Mouse (Mus musculus) adrenal gland, adult 8-10 months (tissue): Measurements from ENCODE around the gene Cd86. TPM values are rescaled to one million over a fixed set of nuclear protein-coding genes. Genes with fewer than 3 reads are reported as not detected.

Source experiments
- DNase-seq: peaks from one replicate; pipeline ENCODE4 v3.0.0; 2022
- total RNA-seq, 4 experiments: library from RNA; stranded (reverse); gene quantifications; 2 replicates each; pipeline ENCODE4 v1.2.4; 2022

Gene Cd86
- total RNA-seq, 4 experiments from 2014 or later, result 1.3 to 3.3 (median 2.3) TPM

- DNase-seq, result no peak
These were observed 10.7 kb downstream of the Cd86 start for GRCm38 (mm10) chr16:36655199-36655598.

- DNase-seq, result no peak
These were observed 14.6 kb downstream of the Cd86 start for GRCm38 (mm10) chr16:36651174-36651766.

- no peak for DNase-seq
These were observed 15.4 kb downstream of the Cd86 start for GRCm38 (mm10) chr16:36650511-36650910.

GRCm38 (mm10) chr16:36649304-36649703 is 16.6 kb downstream of the Cd86 start:
- no peak for DNase-seq

GRCm38 (mm10) chr16:36645124-36645523 is 20.8 kb downstream of the Cd86 start:
- no peak for DNase-seq

GRCm38 (mm10) chr16:36642696-36643046 is 23.2 kb downstream of the Cd86 start:
- no peak for DNase-seq

GRCm38 (mm10) chr16:36641830-36642695 is 23.8 kb downstream of the Cd86 start:
- no peak for DNase-seq

GRCm38 (mm10) chr16:36640993-36641392 is 24.9 kb downstream of the Cd86 start:
- DNase-seq, result no peak

GRCm38 (mm10) chr16:36639812-36640504 is 25.9 kb downstream of the Cd86 start:
- no peak for DNase-seq

- no peak for DNase-seq
These were observed 29.1 kb downstream of the Cd86 start for GRCm38 (mm10) chr16:36636800-36637199.

- no peak for DNase-seq
These were observed 30.7 kb downstream of the Cd86 start for GRCm38 (mm10) chr16:36634971-36635710.

GRCm38 (mm10) chr16:36634421-36634820 is 31.5 kb downstream of the Cd86 start:
- no peak for DNase-seq

GRCm38 (mm10) chr16:36632229-36632628 is 33.7 kb downstream of the Cd86 start:
- DNase-seq, result no peak

- no peak for DNase-seq
These were observed 34.3 kb downstream of the Cd86 start for GRCm38 (mm10) chr16:36631607-36632006.

- DNase-seq, result no peak
These were observed 38.1 kb downstream of the Cd86 start for GRCm38 (mm10) chr16:36627740-36628139.

- DNase-seq, result peak; percentile 11
These were observed 39.2 kb downstream of the Cd86 start for GRCm38 (mm10) chr16:36626567-36627197.

GRCm38 (mm10) chr16:36625909-36626308 is 40.0 kb downstream of the Cd86 start:
- no peak for DNase-seq

- no peak for DNase-seq
These were observed 43.6 kb downstream of the Cd86 start for GRCm38 (mm10) chr16:36622320-36622719.

GRCm38 (mm10) chr16:36621108-36621507 is 44.8 kb downstream of the Cd86 start:
- DNase-seq, result no peak

GRCm38 (mm10) chr16:36613701-36614100 is 52.2 kb downstream of the Cd86 start:
- no peak for DNase-seq

GRCm38 (mm10) chr16:36602632-36603031 is 63.2 kb downstream of the Cd86 start:
- DNase-seq, result no peak

- DNase-seq, result no peak
These were observed 67.6 kb downstream of the Cd86 start for GRCm38 (mm10) chr16:36598265-36598664.
